Mouse (Mus musculus) limb, embryonic 12.5 days (tissue): ENCODE measurements around the gene Plk4. TPM values are rescaled to one million over a fixed set of nuclear protein-coding genes. Genes with fewer than 3 reads are reported as not detected.
A peak's percentile ranks its signal among the peaks of the same experiment; 100 is the strongest.

Experiments used
- ATAC-seq: fragments of 200-750 bp; cut with Nextera tagmentation; 2 replicates; pipeline ENCODE4 v1.8.0; 2017; ENCODE audit warnings: low read depth, moderate TSS enrichment; ENCODE audit not compliant: insufficient number of reproducible peaks, insufficient read depth, low FRiP score, low TSS enrichment
- H3K27ac ChIP-seq: fragments of 300-500 bp; sonication (generic); 2 replicates; pipeline ENCODE4 v1.5.1; 2016; ENCODE audit warnings: mild to moderate bottlenecking, moderate library complexity
- H3K27me3 ChIP-seq: fragments of 300-500 bp; sonication (generic); 2 replicates; pipeline ENCODE4 v1.6.1; 2016; ENCODE audit warnings: mild to moderate bottlenecking, moderate library complexity
- H3K36me3 ChIP-seq: fragments of 300-500 bp; sonication (generic); 2 replicates; pipeline ENCODE4 v1.6.1; 2016; ENCODE audit warnings: mild to moderate bottlenecking, moderate library complexity
- H3K4me1 ChIP-seq: fragments of 300-500 bp; sonication (generic); replicated peaks from 2 replicates; pipeline ENCODE4 v1.6.1; 2016
- H3K4me2 ChIP-seq: fragments of 300-500 bp; sonication (generic); 2 replicates; pipeline ENCODE4 v1.6.1; 2016; ENCODE audit warnings: mild to moderate bottlenecking, moderate library complexity
- H3K4me3 ChIP-seq: fragments of 300-500 bp; sonication (generic); replicated peaks from 2 replicates; pipeline ENCODE4 v1.5.1; 2016; ENCODE audit warnings: mild to moderate bottlenecking
- H3K9ac ChIP-seq: fragments of 300-500 bp; sonication (generic); replicated peaks from 2 replicates; pipeline ENCODE4 v1.6.1; 2016; ENCODE audit warnings: mild to moderate bottlenecking, moderate library complexity
- H3K9me3 ChIP-seq: fragments of 300-500 bp; sonication (generic); 2 replicates; pipeline ENCODE4 v1.6.1; 2016; ENCODE audit warnings: mild to moderate bottlenecking, moderate library complexity
- whole genome bisulfite sequencing: fragments of 180-500 bp; shearing (Covaris S2); methylation state at CpG from one replicate; pipeline ENCODE4 v1.1.7; 2016; 5-methylcytosine and 5-hydroxymethylcytosine counted together
- polyA plus RNA-seq: library from polyadenylated mRNA; unstranded; fragments of >200 nt; fragmentation: Nextera tagmentation; extraction: Ambion mirVana; gene quantifications from 2 replicates; pipeline ENCODE4 v1.2.1, GENCODE M21; 2016

The Plk4 gene
- 68.8 and 74.5 TPM in 2 replicates for polyA plus RNA-seq

- Histone ChIP-seq H3K4me3 (peak within 1 kb of the TSS; percentile 95), H3K9ac (peak within 1 kb of the TSS; percentile 87), H3K27ac (peak within 1 kb of the TSS; percentile 85), H3K27me3 (no peaks in the 10 kb centered on the region), H3K9me3 (no peaks in the 10 kb centered on the region), H3K4me2 (peak within 1 kb of the TSS; percentile 86), H3K36me3 (peaks cover 11% of the 10 kb centered on the region; the same call in 1 of the 2 replicates), H3K4me1 (peaks cover 12% of the 10 kb centered on the region)
- ATAC-seq, result peak; percentile 96
- 3% methylated on average over 66 of the region's 66 CpGs for WGBS
These were observed at the start of gene Plk4 for GRCm38 (mm10) chr3:40799530-40800372. Gene Plk4 (plus strand): TSS chr3:40800019.

DNA sequence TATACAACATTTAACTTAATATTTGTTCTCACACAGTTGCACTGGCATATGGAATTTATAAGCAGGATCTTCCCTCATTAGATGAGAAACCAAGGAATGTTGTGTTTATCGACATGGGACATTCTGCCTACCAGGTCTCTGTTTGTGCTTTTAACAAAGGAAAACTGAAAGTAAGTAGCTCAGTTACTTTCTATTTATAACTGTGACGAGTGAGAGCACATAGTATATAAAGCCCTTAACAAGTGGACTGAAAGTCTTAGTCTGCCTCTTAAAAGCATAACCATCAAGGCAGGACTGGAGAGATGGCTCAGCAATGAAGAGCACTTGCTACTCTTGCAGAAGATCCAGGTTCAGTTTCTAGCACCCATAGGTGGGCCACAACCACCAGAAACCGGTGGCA lies 39.1 kb upstream of the Plk4 start:
- H3K27ac ChIP-seq, result no peak overlapping the region
- no peak overlapping the region for H3K4me2 ChIP-seq
- ATAC-seq, result no peak
- H3K9me3 ChIP-seq, result no peaks in the 10 kb centered on the region
- 89% methylated on average over 3 of the region's 3 CpGs for WGBS
- no peak overlapping the region for H3K4me3 ChIP-seq
- H3K9ac ChIP-seq, result no peak overlapping the region
- H3K36me3 ChIP-seq, result no peaks in the 10 kb centered on the region
- H3K4me1 ChIP-seq, result no peaks in the 10 kb centered on the region
- no peaks in the 10 kb centered on the region for H3K27me3 ChIP-seq

DNA sequence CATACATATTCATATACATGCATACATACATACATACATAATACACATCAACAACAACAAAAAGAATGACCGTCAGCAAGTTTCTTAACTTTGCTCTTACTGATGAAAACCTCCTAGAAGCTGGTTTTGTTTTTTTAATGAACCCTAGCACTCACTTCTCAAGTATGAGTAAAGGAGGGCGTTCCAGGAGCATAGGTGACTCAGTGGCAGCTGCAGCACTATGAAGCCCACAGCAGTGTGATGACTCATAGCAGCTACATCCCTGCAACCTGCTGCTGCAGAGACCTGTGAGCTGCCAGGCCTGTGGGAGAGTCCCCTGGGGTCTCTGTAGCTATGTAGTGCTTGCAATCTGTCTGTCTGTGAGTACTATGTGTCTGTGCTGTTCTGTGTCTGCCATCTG lies 38.5 kb upstream of the Plk4 start:
- Histone ChIP-seq H3K4me3 (no peak overlapping the region), H3K9me3 (no peaks in the 10 kb centered on the region), H3K4me1 (no peaks in the 10 kb centered on the region), H3K9ac (no peak overlapping the region), H3K36me3 (no peaks in the 10 kb centered on the region), H3K27me3 (no peaks in the 10 kb centered on the region), H3K27ac (no peak overlapping the region), H3K4me2 (no peak overlapping the region)
- WGBS, result 82% methylated on average over 2 of the region's 2 CpGs
- no peak for ATAC-seq

DNA sequence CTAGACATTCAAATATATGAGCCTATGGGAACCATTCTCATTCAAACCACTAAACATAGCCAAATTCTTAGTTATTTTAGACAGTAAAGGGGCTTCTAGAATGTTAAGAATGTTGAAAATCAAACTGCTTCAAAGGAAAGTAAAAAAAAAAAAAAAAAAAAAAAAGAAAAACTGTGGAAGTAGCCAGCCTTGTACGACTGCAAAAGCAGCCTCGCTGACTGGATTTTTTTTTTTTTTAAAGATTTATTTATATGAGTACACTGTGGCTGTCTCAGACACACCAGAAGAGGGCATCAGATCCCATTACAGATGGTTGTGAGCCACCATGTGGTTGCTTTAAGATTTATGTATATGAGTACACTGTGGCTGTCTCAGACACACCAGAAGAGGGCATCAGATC lies 6.0 kb upstream of the Plk4 start:
- WGBS, result 84% methylated on average over 2 of the region's 2 CpGs
- no peak for ATAC-seq
- H3K4me1 ChIP-seq, result no peaks in the 10 kb centered on the region

DNA sequence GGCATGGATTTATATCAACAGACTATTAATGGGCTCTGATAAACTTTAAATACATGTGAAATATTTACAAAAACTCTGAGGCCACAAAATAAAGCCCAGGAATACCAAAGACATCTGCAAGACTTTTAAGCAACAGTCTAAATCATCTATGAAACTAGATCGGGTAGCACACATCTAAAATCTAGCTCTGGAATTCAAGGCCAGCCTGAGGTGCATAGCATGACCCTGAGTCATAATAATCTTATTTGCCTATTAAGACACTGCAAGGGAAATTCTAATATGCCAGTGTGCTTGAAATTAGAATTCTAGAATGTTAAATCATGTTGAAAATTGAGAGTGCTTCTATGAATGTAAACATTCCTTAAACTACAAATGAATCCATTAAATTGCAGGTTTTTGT lies 1.8 kb upstream of the Plk4 start:
- no peak overlapping the region for H3K4me2 ChIP-seq
- no peak overlapping the region for H3K27ac ChIP-seq
- no peaks in the 10 kb centered on the region for H3K27me3 ChIP-seq
- 79% methylated on average over 1 of the region's 1 CpGs for WGBS
- no peak for ATAC-seq
- no peak overlapping the region for H3K4me3 ChIP-seq
- H3K36me3 ChIP-seq, result peaks cover 11% of the 10 kb centered on the region; the same call in 1 of the 2 replicates
- no peaks in the 10 kb centered on the region for H3K9me3 ChIP-seq
- peaks cover 12% of the 10 kb centered on the region for H3K4me1 ChIP-seq
- no peak overlapping the region for H3K9ac ChIP-seq

More for the DNA sequence above, 6.0 kb upstream of the Plk4 start:
- no peaks in the 10 kb centered on the region for H3K27me3 ChIP-seq
- no peaks in the 10 kb centered on the region for H3K36me3 ChIP-seq
- no peak overlapping the region for H3K4me2 ChIP-seq
- H3K4me3 ChIP-seq, result no peak overlapping the region
- H3K27ac ChIP-seq, result no peak overlapping the region
- no peaks in the 10 kb centered on the region for H3K9me3 ChIP-seq
- no peak overlapping the region for H3K9ac ChIP-seq

DNA sequence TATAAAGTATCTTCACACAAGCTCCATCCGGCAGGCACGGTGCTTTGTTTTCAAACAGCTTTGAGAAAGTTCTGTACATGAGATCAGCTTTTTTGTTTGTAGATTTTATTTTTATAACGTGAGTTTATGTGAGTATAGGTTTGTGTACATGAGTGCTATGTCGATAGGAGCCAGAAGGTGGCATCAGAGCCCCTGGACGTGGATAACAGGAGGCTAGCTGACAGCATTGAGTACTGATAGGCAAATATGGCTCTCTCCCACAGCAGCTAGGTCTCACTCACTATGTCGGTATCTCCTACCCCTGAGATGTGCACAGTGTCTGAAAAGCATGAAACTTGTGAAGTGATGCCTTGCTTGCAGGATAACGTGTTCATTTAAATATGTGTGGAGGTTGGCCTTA lies 1.3 kb upstream of the Plk4 start:
- Histone ChIP-seq H3K27ac (no peak overlapping the region), H3K9ac (no peak overlapping the region), H3K4me2 (no peak overlapping the region), H3K4me3 (no peak overlapping the region), H3K27me3 (no peaks in the 10 kb centered on the region), H3K9me3 (no peaks in the 10 kb centered on the region), H3K36me3 (peaks cover 11% of the 10 kb centered on the region; the same call in 1 of the 2 replicates), H3K4me1 (peaks cover 12% of the 10 kb centered on the region)
- no peak for ATAC-seq
- WGBS, result 41% methylated on average over 7 of the region's 7 CpGs

DNA sequence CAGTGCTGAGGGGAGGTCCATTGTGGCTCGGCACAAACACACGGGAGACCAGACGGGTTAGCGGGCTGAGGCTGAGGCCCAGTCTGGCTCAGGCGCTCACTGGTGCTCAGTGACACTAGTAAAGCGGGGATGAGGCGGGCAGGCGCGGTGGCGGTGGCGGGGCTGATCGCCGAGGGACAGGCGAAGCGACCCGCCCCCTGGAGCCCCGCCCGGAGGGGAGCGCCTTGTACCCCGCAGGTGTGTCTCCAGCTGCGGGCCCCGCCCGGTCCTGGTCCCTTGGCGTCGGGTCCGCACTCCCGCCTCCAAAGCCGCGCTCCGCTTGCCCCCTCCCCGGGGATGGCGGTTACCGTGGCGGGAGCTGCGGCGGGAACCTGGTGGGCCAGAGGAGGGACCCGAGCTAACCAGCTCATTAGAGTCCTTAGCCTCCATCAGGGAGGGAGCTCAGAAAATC lies 579 bp downstream of the Plk4 start:
- Histone ChIP-seq H3K4me1 (peaks cover 12% of the 10 kb centered on the region), H3K9ac (peak overlapping the region; percentile 87), H3K27ac (peak overlapping the region; percentile 85), H3K27me3 (no peaks in the 10 kb centered on the region), H3K9me3 (no peaks in the 10 kb centered on the region), H3K4me2 (peak overlapping the region; percentile 86), H3K4me3 (peak overlapping the region; percentile 95), H3K36me3 (peaks cover 18% of the 10 kb centered on the region)
- peak; percentile 86 for ATAC-seq
- WGBS, result under 1% methylated on average over 37 of the region's 37 CpGs

- Histone ChIP-seq H3K27me3 (no peaks in the 10 kb centered on the region), H3K4me1 (no peaks in the 10 kb centered on the region), H3K36me3 (peaks cover 59% of the 10 kb centered on the region), H3K27ac (no peak overlapping the region), H3K9ac (no peak overlapping the region), H3K4me3 (no peak overlapping the region), H3K4me2 (no peak overlapping the region), H3K9me3 (no peaks in the 10 kb centered on the region)
- WGBS, result 53% methylated on average over 2 of the region's 2 CpGs
- no peak for ATAC-seq
These were observed 7.1 kb downstream of the Plk4 start for GRCm38 (mm10) chr3:40806871-40807270.

- H3K27ac ChIP-seq, result no peak overlapping the region
- no peak for ATAC-seq
These were observed 8.9 kb downstream of the Plk4 start for GRCm38 (mm10) chr3:40808686-40809085.

DNA sequence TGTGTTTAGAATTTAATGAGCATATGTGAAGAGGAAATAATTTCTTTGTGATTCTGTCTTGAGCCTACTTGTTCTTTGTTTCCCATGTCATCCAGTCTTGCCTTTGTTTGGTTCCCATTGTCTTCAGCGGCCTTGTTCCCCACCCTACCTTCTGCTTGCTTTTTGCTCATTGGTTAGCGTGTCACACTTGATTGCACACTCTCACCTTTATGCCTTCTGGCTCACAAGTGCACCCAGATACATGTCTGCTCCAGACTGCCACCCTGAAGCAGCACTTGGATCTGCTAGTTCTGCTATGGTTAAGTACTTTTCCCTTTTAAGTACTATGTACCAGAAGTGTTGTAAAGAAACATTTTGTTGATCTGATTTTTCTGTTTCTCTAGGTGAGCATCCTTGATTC lies 10.1 kb downstream of the Plk4 start:
- peaks cover 76% of the 10 kb centered on the region for H3K36me3 ChIP-seq
- no peak overlapping the region for H3K9ac ChIP-seq
- no peak for ATAC-seq
- no peak overlapping the region for H3K27ac ChIP-seq
- no peak overlapping the region for H3K4me2 ChIP-seq
- H3K4me3 ChIP-seq, result no peak overlapping the region
- H3K9me3 ChIP-seq, result no peaks in the 10 kb centered on the region
- 91% methylated on average over 2 of the region's 2 CpGs for WGBS
- no peaks in the 10 kb centered on the region for H3K4me1 ChIP-seq
- no peaks in the 10 kb centered on the region for H3K27me3 ChIP-seq

More at GRCm38 (mm10) chr3:40808686-40809085, 8.9 kb downstream of the Plk4 start:
- WGBS, result 94% methylated on average over 10 of the region's 10 CpGs
- Histone ChIP-seq H3K27me3 (no peaks in the 10 kb centered on the region), H3K9me3 (no peaks in the 10 kb centered on the region), H3K4me1 (no peaks in the 10 kb centered on the region), H3K4me3 (no peak overlapping the region), H3K9ac (no peak overlapping the region), H3K36me3 (peaks cover 66% of the 10 kb centered on the region), H3K4me2 (no peak overlapping the region)

GRCm38 (mm10) chr3:40813275-40813674 lies 13.5 kb downstream of the Plk4 start:
- H3K9ac ChIP-seq, result no peak overlapping the region
- H3K4me1 ChIP-seq, result no peaks in the 10 kb centered on the region
- no peak overlapping the region for H3K4me2 ChIP-seq
- no peak for ATAC-seq
- 92% methylated on average over 2 of the region's 2 CpGs for WGBS
- no peak overlapping the region for H3K4me3 ChIP-seq
- H3K27ac ChIP-seq, result no peak overlapping the region
- no peaks in the 10 kb centered on the region for H3K27me3 ChIP-seq
- H3K36me3 ChIP-seq, result peaks cover 77% of the 10 kb centered on the region
- H3K9me3 ChIP-seq, result no peaks in the 10 kb centered on the region
